Mouse (Mus musculus) embryo, embryonic 10.5 days (tissue): ENCODE measurements around the gene Tmem160.

Experiments
- DNase-seq: peaks from one replicate; pipeline ENCODE4 v3.0.0-alpha.2; 2015; ENCODE audit warnings: low spot score

Gene Tmem160

DNA sequence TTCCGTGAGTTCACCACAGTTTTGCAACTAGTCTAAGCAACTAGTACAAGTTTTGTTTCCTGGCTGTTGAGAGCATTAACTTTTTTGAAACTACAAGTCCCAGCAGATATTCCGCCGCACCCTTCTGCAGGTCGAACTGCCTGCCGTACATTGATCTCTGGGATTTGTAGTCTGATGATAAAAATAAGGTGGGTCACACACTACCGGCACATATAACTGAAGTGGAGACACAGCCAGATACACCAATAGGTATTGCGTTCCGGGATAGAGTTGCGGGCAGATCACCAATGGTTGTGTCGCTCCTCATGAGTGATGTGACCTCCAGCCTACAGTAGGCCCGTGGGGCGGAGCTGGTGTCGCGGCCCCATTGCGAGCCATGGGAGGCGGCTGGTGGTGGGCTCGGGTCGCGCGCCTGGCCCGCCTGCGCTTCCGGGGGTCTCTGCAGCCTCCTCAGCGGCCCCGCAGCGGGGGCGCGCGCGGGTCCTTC lies at the start of gene Tmem160:
Gene Tmem160 (plus strand): TSS at position 193 of the 487 bp plus-strand sequence.
- peak; percentile 93 for DNase-seq

DNA sequence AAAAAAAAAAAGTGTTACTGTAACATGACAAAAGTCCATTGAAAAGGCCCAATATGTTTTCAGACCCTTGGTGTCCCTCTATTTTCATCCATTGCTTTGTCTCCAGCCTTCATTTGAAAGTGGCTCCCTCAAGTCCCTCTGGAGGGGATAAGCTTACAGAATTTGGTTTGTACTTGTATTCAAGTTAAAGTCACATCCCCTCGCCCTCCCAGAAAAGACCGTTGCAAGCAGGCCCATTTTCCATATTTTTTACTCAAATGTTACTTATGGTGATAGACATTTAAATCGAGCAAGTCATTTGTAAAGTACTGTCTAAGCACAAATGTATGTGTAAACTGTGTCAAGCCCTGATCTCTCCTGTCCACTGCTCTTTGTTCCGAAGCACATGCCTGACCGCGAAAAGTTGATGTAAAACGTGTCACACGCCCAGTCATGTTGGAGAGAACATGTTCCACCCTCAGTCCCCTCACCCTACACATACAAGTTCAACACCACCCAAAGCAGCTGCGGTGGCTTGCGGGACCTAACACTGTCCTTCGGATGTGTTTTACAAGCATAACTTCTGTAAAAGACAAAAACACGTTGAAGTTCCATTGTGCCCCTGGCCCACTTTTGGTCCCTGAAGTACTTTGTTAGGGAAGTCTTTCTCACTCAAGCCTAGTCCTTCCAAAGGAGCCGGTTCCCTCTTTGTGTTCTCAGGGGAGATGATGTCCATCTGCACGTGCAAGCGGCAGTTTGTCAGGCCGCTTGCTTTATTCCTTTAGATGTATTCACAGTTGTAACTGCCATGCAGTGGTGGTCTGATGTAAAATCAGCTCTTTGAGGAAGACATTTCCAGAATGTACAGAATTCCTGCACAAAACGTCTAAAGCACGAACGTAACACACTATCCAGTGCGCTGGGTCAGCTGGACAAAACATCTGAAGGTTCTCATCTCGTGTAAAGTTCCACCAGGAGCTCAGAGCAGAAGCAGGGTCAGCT lies 49.3 kb upstream of the Tmem160 start:
- peak; percentile 66 for DNase-seq

DNA sequence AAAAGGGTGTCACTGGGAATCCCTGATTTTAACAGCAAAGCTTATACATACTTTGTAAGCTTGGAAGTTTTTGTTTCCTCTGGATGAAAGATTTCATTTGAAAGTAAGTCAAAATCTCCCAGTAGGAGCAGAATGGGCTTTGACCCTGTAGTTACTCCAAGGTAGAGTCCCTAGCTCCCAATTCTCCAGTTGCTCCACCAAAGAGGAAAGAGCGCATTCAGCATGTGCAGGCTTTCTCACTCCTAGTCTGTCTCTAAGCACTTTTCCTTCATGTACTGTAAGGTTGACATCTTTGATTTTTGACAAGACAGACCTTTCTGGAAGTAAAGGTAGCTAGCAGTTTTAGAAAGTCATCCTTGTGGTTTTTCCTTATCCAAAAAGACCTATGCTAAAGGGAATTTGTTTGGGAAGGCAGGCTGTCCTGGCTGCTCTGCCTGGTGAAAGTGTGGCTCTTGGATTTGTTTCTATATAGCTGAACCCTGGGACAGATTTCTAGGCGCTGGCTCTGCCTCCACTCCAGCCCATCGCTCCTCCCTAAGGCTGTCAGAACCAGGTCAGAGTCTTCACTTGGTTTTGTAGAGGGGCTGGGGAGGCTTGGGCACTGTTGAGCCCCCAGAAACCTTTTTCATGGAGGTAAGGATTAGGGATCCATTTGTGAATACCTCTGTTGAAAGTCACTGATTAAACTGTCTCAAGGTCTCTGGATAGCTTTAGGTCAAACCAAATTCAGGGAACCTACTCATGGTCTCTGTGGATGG lies 48.1 kb upstream of the Tmem160 start:
- DNase-seq: no peak

DNA sequence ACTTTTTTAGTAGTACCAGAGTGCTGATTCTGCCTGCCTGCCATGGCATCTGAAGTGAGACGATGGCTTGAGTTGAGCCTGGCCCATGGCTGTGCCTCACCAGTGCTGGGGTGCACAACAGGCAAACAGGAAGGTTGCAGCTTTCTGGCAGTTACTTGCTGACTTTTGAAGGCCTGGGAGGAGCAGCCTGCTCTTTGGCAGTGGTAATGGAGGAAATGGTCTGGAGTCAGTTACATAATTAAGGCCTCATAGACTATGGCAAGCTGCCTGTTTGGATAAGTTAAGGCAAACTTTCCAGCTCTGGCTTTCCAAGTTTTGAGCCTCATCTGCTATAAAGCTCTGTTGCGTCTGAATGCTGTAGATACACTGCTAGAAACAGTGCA lies 47.5 kb upstream of the Tmem160 start:
- DNase-seq: no peak

DNA sequence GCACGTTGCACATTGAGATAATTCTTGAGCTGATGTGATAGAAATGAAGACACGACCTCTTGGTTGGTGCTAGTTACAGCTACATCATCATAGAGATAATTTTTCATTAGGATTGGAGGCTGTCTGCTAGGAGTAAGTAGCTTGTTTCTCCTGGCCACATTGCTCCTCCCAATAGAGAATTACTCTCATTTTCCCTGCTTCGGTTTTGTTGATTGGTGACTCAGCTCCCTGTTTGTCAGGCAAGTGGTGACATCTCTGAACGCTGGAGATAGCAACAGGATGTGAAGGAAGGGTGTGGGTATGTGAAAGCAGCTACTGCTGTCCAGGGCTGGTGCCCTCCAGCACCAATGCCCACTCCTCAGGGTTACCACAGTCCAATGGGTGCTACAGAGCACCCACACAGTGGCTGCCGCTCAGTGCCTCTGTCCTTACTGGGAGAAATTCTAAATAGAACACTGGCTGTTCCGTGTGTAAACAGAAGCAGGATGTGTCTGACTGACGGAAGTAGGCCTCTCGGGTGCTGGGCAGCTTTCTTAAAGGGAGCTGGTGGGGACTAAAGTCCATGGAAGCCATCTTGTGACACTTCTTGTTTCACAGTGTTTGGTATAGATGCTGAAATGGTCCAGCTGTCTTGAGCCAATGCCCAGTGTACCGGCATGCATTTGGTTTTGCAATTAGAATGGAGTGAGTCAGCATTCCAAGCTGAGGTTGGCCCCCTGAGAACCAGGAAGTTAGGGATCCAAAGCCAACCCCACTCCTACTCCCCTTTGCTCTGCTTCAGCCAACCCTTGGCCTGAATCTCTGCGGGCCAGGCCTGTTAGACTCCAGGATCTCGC lies 46.8 kb upstream of the Tmem160 start:
- no peak for DNase-seq

DNA sequence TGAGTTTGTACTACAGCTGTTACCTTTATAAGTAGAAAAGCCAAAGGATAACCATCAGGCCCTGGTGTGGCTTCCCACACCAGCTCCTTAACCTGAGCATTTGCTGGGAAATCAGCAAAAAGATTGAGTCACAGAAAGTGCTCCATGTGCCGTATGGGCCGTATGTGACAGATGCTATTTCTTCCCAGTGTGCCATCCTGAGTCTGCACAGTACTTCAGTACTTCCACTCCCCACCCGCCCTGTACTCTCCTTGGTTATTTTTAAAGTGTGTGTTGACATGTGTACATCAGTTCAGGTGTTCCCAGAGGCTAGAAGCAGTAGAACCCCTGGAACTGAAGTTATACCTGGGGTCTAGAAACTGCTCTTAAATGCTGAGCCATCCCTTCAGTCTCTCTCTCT lies 45.6 kb upstream of the Tmem160 start:
- DNase-seq: no peak

DNA sequence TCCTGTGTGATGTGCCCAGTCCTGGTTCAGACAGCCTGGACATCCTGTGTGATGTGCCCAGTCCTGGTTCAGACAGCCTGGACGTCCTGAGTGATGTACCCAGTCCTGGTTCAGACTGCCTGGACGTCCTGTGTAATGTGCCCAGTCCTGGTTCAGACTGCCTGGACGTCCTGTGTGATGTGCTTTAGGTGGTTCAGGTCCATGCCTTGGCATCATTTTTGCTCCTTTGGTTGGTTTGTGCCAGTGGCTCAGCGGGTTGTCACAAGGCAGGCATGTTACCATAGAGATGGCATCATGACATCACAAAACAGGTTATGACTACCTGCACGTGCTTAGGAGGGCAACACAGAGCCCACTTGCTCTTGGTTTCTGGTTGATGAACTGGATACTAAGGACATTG lies 41.5 kb upstream of the Tmem160 start:
- no peak for DNase-seq

DNA sequence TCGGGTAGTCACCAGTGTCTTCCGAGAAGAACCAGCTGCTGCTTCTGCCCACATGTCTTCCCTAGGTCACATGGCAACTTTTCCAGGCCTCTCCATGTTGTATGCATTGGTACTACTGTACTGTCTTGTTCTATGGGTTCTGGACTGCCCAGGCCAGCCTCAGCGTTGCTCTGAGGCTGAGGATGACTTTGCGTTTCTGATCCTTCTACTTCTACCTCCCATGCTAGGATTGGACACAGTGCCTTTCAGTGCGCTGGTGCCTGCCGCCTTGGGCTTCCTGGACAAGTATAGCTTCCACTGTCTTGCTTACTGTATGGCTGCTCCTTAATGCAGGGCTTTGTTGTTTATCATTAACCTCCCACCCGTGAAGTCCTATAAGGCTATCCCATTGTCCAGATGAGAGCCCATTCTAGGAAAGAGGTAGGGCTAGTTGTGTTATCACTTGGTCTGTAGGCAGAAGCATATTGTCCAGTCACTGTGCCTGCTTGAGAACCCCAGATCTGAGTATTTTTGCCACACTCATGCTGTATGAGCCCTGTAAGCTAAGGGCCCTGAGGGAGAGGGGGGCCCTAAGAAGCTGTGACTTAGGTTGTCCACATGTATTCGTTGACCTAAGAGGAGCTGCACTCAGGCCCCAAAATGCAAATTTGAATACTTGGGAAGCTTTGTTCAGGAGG lies 40.2 kb upstream of the Tmem160 start:
- no peak for DNase-seq

DNA sequence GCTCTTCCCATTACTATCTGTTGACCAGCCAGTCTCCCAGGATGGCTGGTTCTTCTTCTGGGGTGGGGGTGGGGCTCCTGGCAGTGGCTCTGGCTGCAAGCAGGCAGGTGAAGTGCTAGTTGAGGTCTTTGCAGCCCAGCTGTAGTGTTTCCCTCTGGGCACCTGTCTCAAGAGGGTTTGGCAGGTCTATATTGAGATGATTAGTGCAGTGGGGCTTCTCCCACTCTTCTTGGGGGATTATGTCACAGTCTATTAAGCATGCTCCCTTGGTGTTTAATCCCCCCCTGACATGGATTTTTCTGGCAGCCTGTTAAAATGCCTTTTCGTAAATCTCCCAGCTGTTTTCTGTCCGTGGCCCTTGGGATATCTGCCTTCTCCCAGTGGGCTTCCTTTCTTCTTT lies 39.6 kb upstream of the Tmem160 start:
- DNase-seq: no peak

DNA sequence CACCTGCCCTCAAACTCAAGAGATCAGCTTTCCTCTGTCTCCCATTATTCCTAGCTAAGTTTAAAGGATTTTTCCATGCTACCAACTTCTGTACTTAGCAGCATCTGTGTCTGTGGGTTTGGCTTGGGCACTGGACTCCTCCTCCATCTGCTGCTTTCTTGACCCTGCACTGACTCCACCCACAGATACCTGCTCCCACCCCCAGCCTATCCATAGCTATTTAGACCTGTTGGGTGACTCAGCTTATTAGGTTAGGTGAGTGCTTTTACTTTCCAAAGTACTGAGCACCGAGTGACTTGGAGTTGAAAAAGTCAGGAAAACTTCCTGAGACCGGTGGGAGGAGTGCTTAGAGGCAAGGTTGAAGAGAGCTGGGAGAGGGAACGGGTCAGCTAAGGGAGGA lies 37.2 kb upstream of the Tmem160 start:
- no peak for DNase-seq

DNA sequence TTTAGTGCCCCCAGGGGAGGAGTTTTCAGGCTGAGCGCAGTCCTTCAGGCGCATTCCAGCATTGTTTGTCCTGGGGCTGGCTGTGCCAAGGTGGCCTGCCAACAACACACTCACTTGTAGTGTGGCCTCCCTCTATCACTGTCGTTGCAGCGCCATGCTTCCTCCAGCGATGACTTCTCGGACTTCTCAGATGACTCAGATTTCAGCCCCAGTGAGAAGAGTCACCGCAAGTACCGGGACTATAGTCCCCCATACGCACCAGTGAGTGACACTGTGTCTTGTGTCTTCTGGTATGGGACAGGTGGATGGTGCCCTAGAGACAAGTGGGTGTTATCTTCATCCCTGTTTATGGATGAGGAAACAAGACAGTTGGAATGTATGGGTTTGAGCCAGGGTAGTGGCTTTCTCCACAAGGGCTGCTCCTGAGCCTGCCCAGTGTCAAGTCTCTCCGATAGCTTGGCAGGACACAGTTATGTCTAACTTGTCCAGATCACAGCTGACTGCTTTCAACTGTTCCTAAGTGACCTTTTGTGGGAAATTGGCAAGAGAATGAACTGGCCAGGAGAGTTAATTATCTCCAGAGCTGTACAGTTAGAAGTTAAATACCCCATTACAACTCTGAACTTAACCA lies 35.3 kb upstream of the Tmem160 start:
- no peak for DNase-seq

DNA sequence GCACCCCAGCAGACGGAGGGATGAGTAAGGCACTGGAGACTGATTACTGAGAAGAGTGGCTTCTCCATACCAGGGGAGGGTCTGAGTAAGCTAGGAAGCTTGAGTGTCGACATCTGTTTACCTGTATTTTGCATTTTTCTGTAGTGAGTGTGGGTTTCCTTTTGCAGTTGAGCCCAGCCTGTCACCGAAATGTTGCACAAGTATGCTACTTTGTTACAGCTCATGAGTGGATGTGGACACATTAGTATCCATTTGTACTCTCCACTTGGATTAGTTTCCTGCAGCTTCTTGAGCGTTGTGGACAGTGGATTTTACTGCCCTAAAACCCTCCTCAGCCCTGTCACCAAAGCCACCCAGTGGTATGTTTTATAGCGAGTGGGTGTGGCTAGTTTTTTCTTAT lies 33.9 kb upstream of the Tmem160 start:
- no peak for DNase-seq

DNA sequence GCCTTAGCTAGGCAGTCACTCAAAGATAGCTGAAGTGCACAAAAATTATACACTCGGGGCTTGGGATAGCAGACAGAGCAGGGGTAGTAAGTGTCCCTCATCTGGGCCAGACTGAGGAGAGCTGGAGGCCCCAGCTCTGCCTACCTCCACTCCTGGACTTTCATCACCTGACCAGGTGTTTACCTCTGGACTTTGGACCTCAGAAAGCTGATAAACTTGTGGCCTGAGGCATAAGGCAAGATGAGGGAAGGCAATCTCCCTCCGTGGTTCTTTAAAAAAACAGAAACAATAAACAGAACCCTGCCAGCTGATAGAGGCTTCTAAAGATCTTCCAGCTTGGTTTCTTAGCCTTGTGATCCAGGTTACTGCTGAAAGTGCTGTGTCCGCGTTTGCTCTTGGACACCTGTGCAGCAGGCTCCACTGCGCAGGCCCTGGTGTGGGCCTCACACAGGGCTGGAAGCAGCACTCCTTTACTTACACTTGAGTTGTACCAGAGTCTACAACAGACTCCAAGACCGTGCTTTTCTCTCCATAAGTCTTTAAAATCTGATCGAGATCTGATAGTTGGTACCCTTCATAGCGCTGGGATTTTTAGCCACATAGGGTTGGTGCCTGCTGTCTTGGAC lies 32.0 kb upstream of the Tmem160 start:
- no peak for DNase-seq

DNA sequence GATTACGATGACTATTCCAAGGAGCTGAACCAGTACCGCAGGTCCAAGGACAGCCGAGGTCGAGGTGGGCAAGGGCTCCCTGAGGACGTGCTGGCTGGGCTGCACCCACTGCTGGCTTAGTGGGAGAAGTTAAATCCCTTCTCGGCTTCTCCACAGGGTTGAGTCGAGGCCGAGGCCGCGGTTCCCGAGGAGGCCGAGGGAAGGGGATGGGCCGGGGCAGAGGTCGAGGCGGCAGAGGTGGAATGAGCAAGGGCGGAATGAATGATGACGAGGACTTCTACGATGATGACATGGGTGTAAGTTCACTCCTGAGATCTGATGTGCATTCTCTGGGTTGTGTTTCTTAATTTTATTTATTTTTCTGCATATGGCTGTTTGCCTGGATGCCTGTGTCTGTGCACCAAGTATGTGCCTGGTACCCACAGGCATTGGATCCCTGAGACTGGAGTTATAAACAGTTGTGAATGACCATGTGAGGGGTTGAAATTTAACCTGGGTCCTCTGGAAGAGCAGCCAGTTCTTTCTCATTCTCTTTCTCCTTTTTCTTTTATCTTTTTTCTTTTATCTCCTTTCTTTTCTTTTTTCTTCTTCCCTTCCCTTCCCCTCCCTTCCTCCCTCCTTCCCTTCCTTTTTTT lies 30.2 kb upstream of the Tmem160 start:
- DNase-seq: no peak

DNA sequence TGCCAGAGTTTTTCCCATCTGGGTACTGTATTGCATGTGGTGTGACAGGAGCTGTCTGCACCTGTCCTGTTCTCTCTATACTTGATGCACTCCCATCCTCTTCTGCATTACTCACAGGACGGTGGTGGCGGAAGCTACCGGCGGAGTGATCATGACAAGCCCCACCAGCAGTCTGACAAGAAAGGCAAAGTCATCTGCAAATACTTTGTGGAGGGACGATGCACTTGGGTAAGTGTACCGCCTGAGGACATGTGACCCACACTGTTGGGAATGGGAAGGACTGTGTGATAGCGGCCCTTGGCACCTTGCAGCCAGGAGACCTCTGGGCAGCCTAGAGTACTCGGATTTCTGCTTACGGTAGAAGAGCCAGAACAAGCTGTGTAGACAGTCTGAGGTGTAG lies 28.8 kb upstream of the Tmem160 start:
- no peak for DNase-seq

DNA sequence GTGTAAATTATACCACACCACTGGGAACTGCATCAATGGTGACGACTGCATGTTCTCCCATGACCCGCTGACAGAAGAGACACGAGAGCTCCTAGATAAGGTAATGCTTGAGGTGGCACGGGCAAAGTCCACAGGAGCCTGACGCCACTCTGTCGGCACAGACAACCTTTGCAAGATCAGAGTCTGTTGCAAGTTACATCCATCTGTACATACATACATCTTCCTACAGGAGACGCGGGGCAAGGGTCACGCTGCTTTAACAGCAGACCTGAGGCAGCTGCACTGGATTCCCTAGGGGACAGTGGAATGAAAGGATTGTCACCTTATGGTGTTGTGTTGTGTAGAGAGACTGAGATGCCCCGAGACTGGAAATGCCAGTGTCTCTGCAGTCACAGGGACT lies 26.9 kb upstream of the Tmem160 start:
- no peak for DNase-seq

DNA sequence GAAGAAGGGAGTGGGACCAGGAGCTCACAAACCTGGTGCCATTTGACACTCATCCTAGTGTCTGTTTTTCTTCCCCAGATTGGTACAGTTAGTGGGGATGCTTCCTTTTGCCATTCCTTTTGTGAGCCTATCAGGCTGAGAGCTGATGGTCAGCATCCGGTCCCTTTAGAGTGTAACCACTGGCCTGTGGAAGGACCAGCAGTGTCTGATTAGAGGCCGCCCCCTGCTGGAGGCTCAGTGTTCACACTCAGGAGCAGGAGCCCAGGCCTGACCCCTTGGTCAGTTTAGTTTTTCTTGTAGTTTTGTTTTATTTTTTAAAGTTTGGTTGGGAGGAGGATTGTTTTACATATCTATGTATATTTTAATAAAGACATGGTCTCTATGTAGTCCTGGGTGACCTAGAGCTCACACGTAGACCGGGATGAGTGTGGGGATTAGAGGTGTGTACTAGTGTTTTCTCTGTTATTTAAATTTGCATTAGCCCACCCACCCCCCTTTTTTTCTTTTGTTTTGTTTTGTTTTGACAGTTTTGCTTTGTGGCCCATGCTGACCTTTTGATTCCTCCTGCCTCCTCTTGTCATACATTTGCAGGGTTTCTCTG lies 26.4 kb upstream of the Tmem160 start:
- DNase-seq: peak; percentile 84

DNA sequence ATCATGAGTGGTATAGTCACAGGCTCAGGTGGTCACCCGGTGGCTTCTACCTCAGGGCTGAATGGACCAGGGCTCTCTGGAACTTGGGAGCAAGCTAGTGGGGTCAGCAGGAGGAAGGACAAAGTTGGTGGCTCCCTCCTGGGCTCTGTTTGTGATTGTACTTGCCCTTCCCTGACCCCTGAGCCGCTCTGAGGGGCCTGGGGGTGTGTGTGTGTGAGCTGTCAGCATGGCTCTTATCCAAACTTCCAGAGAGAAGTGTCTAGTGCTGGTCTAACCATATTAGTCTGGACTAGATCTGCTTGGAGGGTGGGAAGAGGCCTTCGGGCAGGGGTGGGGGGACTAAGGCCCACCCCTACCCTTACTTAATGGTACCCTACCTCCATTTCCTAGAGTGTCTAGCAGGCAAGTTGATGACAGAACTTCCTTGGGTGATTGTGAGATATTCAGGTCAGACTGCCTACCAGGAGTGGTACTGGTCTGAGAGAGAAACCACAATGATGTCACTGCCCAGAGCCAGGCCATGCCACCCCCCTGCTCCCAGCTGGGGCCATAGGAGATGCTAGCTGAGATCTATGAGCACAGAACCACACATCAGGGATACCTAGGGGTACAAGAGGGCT lies 19.1 kb upstream of the Tmem160 start:
- DNase-seq: no peak

DNA sequence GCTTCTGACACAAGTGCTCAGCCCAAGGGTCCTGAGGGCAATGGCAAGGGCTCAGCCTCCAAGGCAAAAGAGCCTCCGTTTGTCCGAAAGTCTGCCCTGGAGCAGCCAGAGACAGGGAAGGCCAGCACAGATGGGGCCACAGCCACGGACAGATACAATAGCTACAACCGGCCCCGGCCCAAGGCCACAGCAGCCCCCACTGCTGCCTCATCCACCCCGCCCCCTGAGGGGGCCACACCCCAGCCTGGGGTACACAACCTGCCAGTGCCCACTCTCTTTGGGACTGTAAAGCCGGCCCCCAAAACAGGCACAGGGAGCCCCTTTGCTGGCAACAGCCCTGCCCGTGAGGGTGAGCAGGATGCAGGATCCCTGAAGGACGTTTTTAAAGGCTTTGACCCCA lies 17.5 kb upstream of the Tmem160 start:
- DNase-seq: no peak
